Mouse (Mus musculus) myocyte (in vitro differentiated cells): Measurements from ENCODE around the gene Prkcz.

Experiments used
- CEBPB ChIP-seq: IDR thresholded peaks from 2 replicates; pipeline ENCODE4 v1.6.1; 2011; ENCODE audit warnings: mild to moderate bottlenecking, moderate library complexity; ENCODE audit not compliant: poor library complexity, insufficient read depth, severe bottlenecking
- E2F4 ChIP-seq: IDR thresholded peaks from one replicate; pipeline ENCODE4 v1.6.1; 2011; ENCODE audit warnings: mild to moderate bottlenecking, control low read depth, moderate library complexity; ENCODE audit not compliant: insufficient read depth
- MAX ChIP-seq: IDR thresholded peaks from one replicate; pipeline ENCODE4 v1.6.1; 2011; ENCODE audit warnings: low read depth, mild to moderate bottlenecking, control low read depth
- MYOD1 ChIP-seq, 3 experiments: IDR thresholded peaks; one replicate each; pipeline ENCODE4 v1.6.1; 2011; ENCODE audit warnings: control low read depth in 2 of 3, low read depth in 2 of 3, mild to moderate bottlenecking in 2 of 3, moderate library complexity in 1 of 3; ENCODE audit not compliant: insufficient read length in 2 of 3, control insufficient read depth in 1 of 3
- MYOG ChIP-seq, 3 experiments: IDR thresholded peaks; one replicate each; pipeline ENCODE4 v1.6.1; 2011; ENCODE audit warnings: control low read depth in 2 of 3, low read depth in 2 of 3, mild to moderate bottlenecking in 2 of 3; ENCODE audit not compliant: insufficient read length in 2 of 3, control insufficient read depth in 1 of 3, insufficient read depth in 1 of 3
- POLR2A ChIP-seq: IDR thresholded peaks from one replicate; pipeline ENCODE4 v1.6.1; 2011; ENCODE audit warnings: low read depth, mild to moderate bottlenecking, control low read depth, moderate library complexity; ENCODE audit not compliant: insufficient read length
- POLR2AphosphoS2 ChIP-seq: IDR thresholded peaks from one replicate; pipeline ENCODE4 v1.6.1; 2011; ENCODE audit warnings: low read depth, control low read depth; ENCODE audit not compliant: insufficient read length
- REST ChIP-seq: IDR thresholded peaks from one replicate; pipeline ENCODE4 v1.6.1; 2011; ENCODE audit warnings: mild to moderate bottlenecking, control low read depth, moderate library complexity; ENCODE audit not compliant: insufficient read depth, insufficient read length
- TCF3 ChIP-seq: IDR thresholded peaks from one replicate; pipeline ENCODE4 v1.6.1; 2011; ENCODE audit warnings: low read depth, control low read depth; ENCODE audit not compliant: insufficient read length

GRCm38 (mm10) chr4:155297057-155297456 is 64.1 kb downstream of the Prkcz start:
- TF ChIP-seq POLR2A (no peak), MAX (no peak), MYOD1 (IDR thresholded peaks at IDR 0.05; ENCODE audit: control insufficient read depth in 1 of 3, insufficient read length in 2 of 3, low read depth in 2 of 3) (no peak), MYOG (IDR thresholded peaks at IDR 0.05; ENCODE audit: control insufficient read depth in 1 of 3, insufficient read depth in 1 of 3, insufficient read length in 2 of 3, low read depth in 2 of 3) (no peak), POLR2AphosphoS2 (no peak), E2F4 (no peak), CEBPB (no peak), TCF3 (no peak), REST (no peak)
